8 mouse cellular contexts compared by ENCODE assay signal in genomic region chr9:55327234-55327615, GRCm38 (mm10). TPM values are rescaled to one million over a fixed set of nuclear protein-coding genes. Genes with fewer than 3 reads are reported as not detected.
DNase-seq lines count a peak whose midpoint lies in the region; ATAC-seq lines count a peak whose summit lies in the region.

No protein-coding gene starts in this region.

- ATAC-seq in embryonic facial prominence, embryonic 14.5 days (ENCODE audit: low read depth) = no peak
- peak; percentile 24 for ATAC-seq in intestine, embryonic 15.5 days
- ATAC-seq in midbrain, embryonic 16.5 days = peak; percentile 59

- no peaks in the 10 kb centered on the region for H3K9me3 ChIP-seq in embryonic facial prominence, embryonic 14.5 days (ENCODE audit: control insufficient read depth, low read length)
- no peaks in the 10 kb centered on the region for H3K9me3 ChIP-seq in intestine, embryonic 15.5 days
- no peaks in the 10 kb centered on the region for H3K9me3 ChIP-seq in midbrain, embryonic 16.5 days (replicated peaks; ENCODE audit: control insufficient read depth, low read length, poor library complexity, severe bottlenecking)

- peaks cover 9% of the 10 kb centered on the region; the same call in 1 of the 2 replicates for H3K4me1 ChIP-seq in embryonic facial prominence, embryonic 14.5 days (ENCODE audit: control insufficient read depth, insufficient read depth, low read length)
- peaks cover 4% of the 10 kb centered on the region; the same call in 1 of the 2 replicates for H3K4me1 ChIP-seq in intestine, embryonic 15.5 days (replicated peaks)
- H3K4me1 ChIP-seq in midbrain, embryonic 16.5 days (ENCODE audit: control insufficient read depth, insufficient read depth, low read length) = peaks cover 20% of the 10 kb centered on the region

- H3K9ac ChIP-seq in embryonic facial prominence, embryonic 14.5 days (ENCODE audit: low read depth, low read length) = peak overlapping the region; percentile 74
- peak overlapping the region; percentile 71 for H3K9ac ChIP-seq in intestine, embryonic 15.5 days
- H3K9ac ChIP-seq in midbrain, embryonic 16.5 days (ENCODE audit: low read depth, low read length) = peak overlapping the region; percentile 92

- H3K27ac ChIP-seq in embryonic facial prominence, embryonic 14.5 days (replicated peaks; ENCODE audit: low read depth, low read length) = no peak overlapping the region
- no peak overlapping the region for H3K27ac ChIP-seq in intestine, embryonic 15.5 days
- peak overlapping the region; percentile 77 for H3K27ac ChIP-seq in midbrain, embryonic 16.5 days (ENCODE audit: low read length)

- peak; percentile 10 to 19 for DNase-seq in left cerebral cortex, adult 8-10 months (ENCODE audit: low spot score in 2 of 2)
- no peak for DNase-seq in left cerebral cortex, adult 9 months (ENCODE audit: low spot score in 2 of 2)
- DNase-seq in T-cell, adult 2 months (ENCODE audit: low spot score) = peak; percentile 47
- DNase-seq in embryonic facial prominence, embryonic 14.5 days (ENCODE audit: low spot score) = peak; percentile 40
- no peak for DNase-seq in urinary bladder, postnatal 25 days (ENCODE audit: low spot score)
- no peak for DNase-seq in gastrocnemius, postnatal 25 days

- under 1% methylated on average over 13 of the region's 13 CpGs for WGBS in embryonic facial prominence, embryonic 14.5 days
- 3% methylated on average over 13 of the region's 13 CpGs for WGBS in intestine, embryonic 15.5 days
- WGBS in midbrain, embryonic 16.5 days = under 1% methylated on average over 13 of the region's 13 CpGs

- peaks cover 45% of the 10 kb centered on the region for H3K27me3 ChIP-seq in embryonic facial prominence, embryonic 14.5 days (replicated peaks; ENCODE audit: control insufficient read depth, insufficient read depth, low read length)
- H3K27me3 ChIP-seq in intestine, embryonic 15.5 days (replicated peaks) = peaks cover 20% of the 10 kb centered on the region
- no peaks in the 10 kb centered on the region; the same call in none of the 2 replicates for H3K27me3 ChIP-seq in midbrain, embryonic 16.5 days (ENCODE audit: control insufficient read depth, insufficient read depth, low read depth, low read length)

- peak overlapping the region; percentile 77 for H3K4me3 ChIP-seq in embryonic facial prominence, embryonic 14.5 days (ENCODE audit: low read depth, low read length)
- peak overlapping the region; percentile 78 for H3K4me3 ChIP-seq in intestine, embryonic 15.5 days (replicated peaks)
- H3K4me3 ChIP-seq in midbrain, embryonic 16.5 days (ENCODE audit: low read depth, low read length) = peak overlapping the region; percentile 79

- peak overlapping the region; percentile 93 for H3K4me2 ChIP-seq in embryonic facial prominence, embryonic 14.5 days (ENCODE audit: low read depth, low read length)
- peak overlapping the region; percentile 91 for H3K4me2 ChIP-seq in intestine, embryonic 15.5 days (replicated peaks)
- peak overlapping the region; percentile 77 for H3K4me2 ChIP-seq in midbrain, embryonic 16.5 days (ENCODE audit: low read length)

- no peaks in the 10 kb centered on the region for H3K36me3 ChIP-seq in embryonic facial prominence, embryonic 14.5 days (ENCODE audit: control insufficient read depth, insufficient read depth, low read length)
- no peaks in the 10 kb centered on the region for H3K36me3 ChIP-seq in intestine, embryonic 15.5 days
- H3K36me3 ChIP-seq in midbrain, embryonic 16.5 days (ENCODE audit: control insufficient read depth, insufficient read depth, low read length) = no peaks in the 10 kb centered on the region

RNA-seq across cellular contexts. Expression of gene Tmem266, which starts 0.5 kb away (rescaled TPM):
- total RNA-seq in left cerebral cortex, adult 8-10 months (2022) = 1 to 10 TPM; 7.8 to 9.9 (median 8.6) TPM
- polyA plus RNA-seq in embryonic facial prominence, embryonic 14.5 days (2014; fragmentation: Nextera tagmentation; extraction: Ambion mirVana) = 0.22 and 0.38 TPM in 2 replicates
- 0.81 and 1.3 TPM in 2 replicates for polyA plus RNA-seq in intestine, embryonic 15.5 days (2015; fragmentation: Nextera tagmentation; extraction: Ambion mirVana)
- polyA plus RNA-seq in midbrain, embryonic 16.5 days (2015; fragmentation: Nextera tagmentation; extraction: Ambion mirVana) = 6.8 and 7.0 TPM in 2 replicates
- under 1 TPM; 0.59 to 0.70 TPM for total RNA-seq in gastrocnemius, postnatal 25 days (2021)

RNA-seq across cellular contexts. Expression of gene Nrg4, which starts 0.6 kb away (rescaled TPM):
- total RNA-seq in left cerebral cortex, adult 8-10 months (2022) = 1 to 10 TPM in 2 of 4 experiments, under 1 TPM in 2; 0.81 to 1.3 (median 0.98) TPM
- polyA plus RNA-seq in embryonic facial prominence, embryonic 14.5 days (2014; fragmentation: Nextera tagmentation; extraction: Ambion mirVana) = 1.0 and 1.2 TPM in 2 replicates
- polyA plus RNA-seq in intestine, embryonic 15.5 days (2015; fragmentation: Nextera tagmentation; extraction: Ambion mirVana) = 1.1 TPM in 2 replicates
- polyA plus RNA-seq in midbrain, embryonic 16.5 days (2015; fragmentation: Nextera tagmentation; extraction: Ambion mirVana) = 1.3 and 1.4 TPM in 2 replicates
- 1 to 10 TPM in 1 of 2 experiments, not detected in 1; 1.3 TPM for total RNA-seq in gastrocnemius, postnatal 25 days (2021)

Comparison
In these comparisons a context has a peak if more than half of its experiments do, and no peak if none do; other contexts are left out.
1. DNase-seq: peak in left cerebral cortex, adult 8-10 months (2 of 2), T-cell, adult 2 months (single experiment) and embryonic facial prominence, embryonic 14.5 days (single experiment); none in left cerebral cortex, adult 9 months (0 of 2), urinary bladder, postnatal 25 days (single experiment) and gastrocnemius, postnatal 25 days (single experiment).
2. Peak in every context shown above with its lines, with median percentiles within 50 percentile points of each other: H3K4me2 ChIP-seq, H3K4me3 ChIP-seq and H3K9ac ChIP-seq.